Mouse (Mus musculus): ENCODE measurements around the gene Fcgrt. TPM values are rescaled to one million over a fixed set of nuclear protein-coding genes. Genes with fewer than 3 reads are reported as not detected.

Fcgrt gene
- 30.4 to 37.3 TPM (median 33.5 TPM) in 4 replicates for total RNA-seq (2023; ENCODE audit: inconsistent age)

DNA sequence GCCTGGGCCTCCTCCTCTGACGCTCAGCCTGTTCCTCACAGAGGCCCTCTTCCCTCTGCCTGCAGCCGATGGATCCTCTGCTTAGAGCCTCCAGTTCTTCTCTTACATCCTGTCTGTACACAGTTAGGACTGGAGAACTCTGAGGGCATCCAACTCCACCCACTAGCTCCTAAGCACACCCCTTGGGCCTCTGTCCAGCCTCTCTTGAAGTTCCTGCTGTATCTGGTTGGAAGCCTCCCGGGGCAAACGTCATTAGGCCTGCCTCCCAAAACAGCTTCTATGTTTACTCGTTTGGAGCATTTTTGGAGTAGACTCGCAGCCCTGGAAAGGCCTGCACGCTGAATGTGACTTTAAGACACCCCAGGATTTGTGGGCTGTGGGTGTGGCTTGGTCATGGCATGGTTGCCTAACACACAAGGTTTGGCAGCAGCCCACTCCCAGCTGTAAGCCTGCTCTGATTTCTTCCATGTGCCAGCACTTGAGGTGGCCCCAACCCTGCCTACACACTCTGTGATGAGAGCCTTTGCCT lies at the start of gene Fcgrt:
TSS of gene Fcgrt (minus strand) at position 200 of the 529 bp plus-strand sequence.

DNA sequence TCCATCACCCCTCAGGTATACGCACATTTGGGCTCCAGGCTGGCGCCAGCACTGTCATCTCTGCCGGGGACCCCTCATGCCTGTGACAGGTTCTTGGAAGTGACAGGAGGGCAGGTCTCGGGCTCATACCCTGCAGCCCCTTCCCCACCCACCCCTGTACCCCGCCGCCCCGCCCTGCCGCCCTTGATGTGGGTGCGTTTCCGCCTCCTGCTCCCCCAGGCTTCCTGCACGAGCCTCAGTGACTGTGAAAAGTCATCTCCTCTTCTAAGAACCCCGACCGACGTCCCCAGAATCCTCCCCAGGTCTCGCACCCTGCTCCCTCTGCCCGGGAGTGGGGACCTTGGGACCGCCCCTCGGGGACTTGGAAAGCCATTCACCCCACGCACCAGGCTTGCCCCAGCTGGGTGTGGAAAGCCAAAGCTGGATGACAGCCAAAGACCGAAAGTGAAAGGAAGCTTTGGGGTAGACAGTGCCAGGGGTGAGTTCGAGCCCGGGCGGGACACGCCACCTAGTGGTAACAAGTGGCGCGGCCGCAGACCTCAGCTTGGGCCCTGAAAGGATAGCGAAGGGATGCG lies 32.4 kb upstream of the Fcgrt start, which contains the start of the genes Gm45713 and Flt3l:
TSS of gene Gm45713 (minus strand) at position 239 of the 575 bp plus-strand sequence.
TSS of gene Flt3l (minus strand) at position 440 of the 575 bp plus-strand sequence.

DNA sequence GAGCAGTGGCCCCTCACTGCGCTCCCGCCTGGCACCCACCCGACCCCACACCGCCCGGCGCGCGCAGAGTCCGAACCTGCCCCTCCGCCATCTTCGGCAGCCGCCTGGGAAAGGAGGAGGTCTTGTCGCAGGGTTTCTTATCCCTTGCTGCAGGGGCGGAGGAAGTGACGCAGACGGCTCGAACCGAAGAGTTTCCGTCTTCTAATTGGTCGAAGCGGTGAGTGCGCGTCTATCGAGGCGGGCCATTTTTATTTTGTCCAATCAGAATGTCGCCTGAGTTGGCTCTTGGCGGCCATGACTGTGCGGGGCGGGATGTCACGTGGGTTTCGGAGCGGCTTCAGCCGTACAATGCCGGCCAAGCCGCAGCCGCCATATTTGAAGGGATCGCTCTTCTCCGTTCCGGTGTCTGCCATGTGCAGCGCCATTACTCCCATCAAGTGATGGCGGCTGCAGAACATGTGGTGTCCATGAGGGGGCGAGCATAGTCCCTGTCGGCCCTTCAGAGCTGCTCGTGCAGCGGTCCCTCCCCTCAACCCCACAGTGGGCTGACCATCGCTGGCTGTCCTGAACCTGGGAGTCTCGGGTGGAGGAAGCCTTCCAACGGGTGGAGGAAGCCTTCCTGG lies 25.1 kb upstream of the Fcgrt start, which contains the start of gene Rpl13a:
TSS of gene Rpl13a (minus strand) at position 138 of the 623 bp plus-strand sequence.

DNA sequence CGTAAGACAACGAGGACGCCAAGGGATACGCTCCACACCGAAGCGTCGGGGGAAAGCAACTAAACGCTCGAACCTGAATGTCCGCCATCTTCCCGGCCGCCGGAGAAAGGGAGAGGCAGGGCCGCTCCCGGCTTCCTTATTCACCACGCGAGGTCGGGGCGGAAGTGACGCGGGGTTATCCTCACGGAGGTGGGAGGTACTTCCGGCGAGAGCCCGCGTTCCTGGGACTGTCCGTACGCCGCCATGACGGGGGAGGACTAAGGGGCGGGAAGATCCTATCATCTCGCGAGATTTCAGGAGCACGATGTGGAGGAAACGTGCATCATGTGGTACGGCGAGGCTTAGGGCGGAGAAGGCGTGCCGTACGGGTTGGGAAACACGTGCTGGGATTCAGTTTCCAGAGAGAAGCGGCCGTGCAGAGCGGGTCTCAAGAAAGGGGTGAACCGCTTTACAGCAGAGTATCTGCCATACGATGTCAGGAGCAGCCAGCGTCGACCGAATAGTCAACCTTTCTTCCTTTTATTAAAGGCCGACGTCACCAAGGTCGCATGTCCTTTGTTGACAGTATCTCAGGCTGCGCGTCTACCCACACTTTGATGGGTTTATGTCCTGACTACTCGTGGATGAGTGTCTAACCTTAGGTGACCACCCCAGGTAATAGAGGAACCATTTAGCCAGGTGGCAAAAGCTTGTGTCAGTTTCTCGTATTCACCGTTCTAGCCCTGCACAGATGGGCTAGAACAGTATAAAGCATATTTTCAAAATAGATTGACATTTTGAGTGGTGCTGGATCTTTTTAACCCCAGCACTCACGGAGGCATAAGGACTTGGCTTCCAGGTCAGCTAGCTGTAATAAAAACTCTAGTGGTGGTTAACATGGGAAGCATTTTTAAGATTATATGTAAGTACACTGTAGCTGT lies 20.8 kb upstream of the Fcgrt start, which contains the start of gene Rps11:
TSS of gene Rps11 (minus strand) at position 216 of the 920 bp plus-strand sequence.

DNA sequence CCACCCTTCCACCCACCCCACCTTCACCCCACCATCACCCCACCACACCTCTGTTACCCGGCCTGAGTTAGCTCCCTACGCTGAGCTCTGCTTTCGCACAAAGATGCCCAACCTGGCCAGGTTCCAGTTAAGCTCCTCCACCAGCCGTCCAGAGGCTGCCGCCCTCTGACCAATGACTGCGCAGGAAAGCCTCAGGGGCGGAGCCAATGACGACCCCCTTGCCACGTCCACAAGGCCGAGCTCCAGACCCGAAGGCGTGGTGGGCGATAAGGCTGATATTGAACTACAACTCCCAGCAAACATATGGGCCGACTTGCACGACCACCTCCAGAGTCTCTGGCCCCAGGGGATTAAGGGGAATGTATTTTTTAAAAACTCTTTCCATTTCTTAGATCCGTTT lies 11.6 kb downstream of the Fcgrt start, which contains the start of gene Rcn3:
TSS of gene Rcn3 (minus strand) at position 174 of the 400 bp plus-strand sequence.

DNA sequence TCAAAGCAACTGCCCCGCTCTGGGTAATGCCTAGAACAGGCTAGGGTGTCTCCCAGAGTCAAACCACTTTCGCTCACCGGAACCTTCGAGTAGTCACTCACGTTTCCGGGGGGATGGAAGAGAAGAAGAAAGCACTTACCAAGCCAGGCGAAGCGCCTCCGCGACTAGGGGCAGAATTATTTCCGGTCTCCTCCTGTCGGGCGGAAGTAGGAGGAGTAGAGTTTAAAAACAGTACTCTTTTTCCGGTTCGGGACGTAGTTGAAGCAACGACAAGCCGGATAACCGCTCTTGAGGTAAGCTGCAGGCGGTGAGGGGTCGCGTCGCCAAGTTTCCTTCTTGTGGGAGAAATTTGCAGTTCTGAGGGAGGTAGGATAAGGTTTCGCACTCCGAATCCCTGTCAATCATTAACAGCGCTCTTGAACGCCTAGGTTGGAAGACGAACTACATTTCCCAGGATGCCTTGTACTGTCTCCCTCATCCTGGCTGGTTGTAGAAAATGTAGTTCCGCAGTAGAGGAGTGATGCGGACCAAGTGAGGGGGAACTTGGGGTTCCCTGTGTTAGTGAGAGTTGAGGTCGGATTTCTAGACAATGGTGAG lies 41.3 kb downstream of the Fcgrt start, which contains the start of the genes Nosip and Prrg2:
TSS of gene Nosip (plus strand) at position 191 of the 597 bp plus-strand sequence.
TSS of gene Prrg2 (minus strand) at position 439 of the 597 bp plus-strand sequence.

DNA sequence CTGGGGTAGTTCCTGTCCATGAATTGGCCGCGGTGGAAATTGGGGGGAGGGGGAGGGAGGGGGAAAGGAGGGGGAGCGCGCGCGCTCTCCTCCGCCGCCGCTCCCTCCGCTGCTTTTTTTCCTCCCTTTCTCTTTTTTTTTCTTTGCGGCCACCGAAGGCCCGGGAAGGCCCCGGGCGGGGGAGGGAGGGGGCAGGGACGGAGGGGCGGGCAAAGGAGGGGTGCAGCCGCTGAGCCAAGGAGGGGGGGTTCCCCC lies 50.9 kb downstream of the Fcgrt start, which contains the start of gene Prr12:
TSS of gene Prr12 (minus strand) at position 20 of the 255 bp plus-strand sequence.

Other genes starting within 250 kb of the Fcgrt start
- gene Pnkp, start 246.7 kb downstream of the Fcgrt start, total RNA-seq (2023; ENCODE audit: inconsistent age) = 63.0 to 75.3 TPM (median 65.8 TPM) in 4 replicates
- 12.0 to 16.6 TPM (median 14.8 TPM) in 4 replicates for gene Ptov1, start 234.1 kb downstream of the Fcgrt start, total RNA-seq (2023; ENCODE audit: inconsistent age)
- gene Med25, start 211.1 kb downstream of the Fcgrt start, total RNA-seq (2023; ENCODE audit: inconsistent age) = 61.5 to 68.3 TPM (median 66.0 TPM) in 4 replicates
- 27.8 to 31.0 TPM (median 29.5 TPM) in 4 replicates for gene Fuz, start 207.8 kb downstream of the Fcgrt start, total RNA-seq (2023; ENCODE audit: inconsistent age)
- gene Ap2a1, start 174.4 kb downstream of the Fcgrt start, total RNA-seq (2023; ENCODE audit: inconsistent age) = 75.4 to 97.5 TPM (median 90.4 TPM) in 4 replicates
- gene Tsks, start 160.6 kb downstream of the Fcgrt start, total RNA-seq (2023; ENCODE audit: inconsistent age) = not detected in 4 replicates
- not detected in 4 replicates for gene Cpt1c, start 129.0 kb downstream of the Fcgrt start, total RNA-seq (2023; ENCODE audit: inconsistent age)
- 128 to 149 TPM (median 145 TPM) in 4 replicates for gene Prmt1, start 117.3 kb downstream of the Fcgrt start, total RNA-seq (2023; ENCODE audit: inconsistent age)
- gene Irf3, start 106.2 kb downstream of the Fcgrt start, total RNA-seq (2023; ENCODE audit: inconsistent age) = 166 to 184 TPM (median 173 TPM) in 4 replicates
- gene Bcl2l12, start 105.1 kb downstream of the Fcgrt start, total RNA-seq (2023; ENCODE audit: inconsistent age) = 28.2 to 38.2 TPM (median 30.9 TPM) in 4 replicates
- 96.2 to 104 TPM (median 99.7 TPM) in 4 replicates for gene Scaf1, start 87.5 kb downstream of the Fcgrt start, total RNA-seq (2023; ENCODE audit: inconsistent age)
- gene Rras, start 85.9 kb downstream of the Fcgrt start, total RNA-seq (2023; ENCODE audit: inconsistent age) = 13.0 to 15.4 TPM (median 14.8 TPM) in 4 replicates
- 69.6 to 74.4 TPM (median 71.7 TPM) in 4 replicates for gene Prr12, start 51.0 kb downstream of the Fcgrt start, total RNA-seq (2023; ENCODE audit: inconsistent age)
- 55.5 to 60.4 TPM (median 57.4 TPM) in 4 replicates for gene Nosip, start 41.4 kb downstream of the Fcgrt start, total RNA-seq (2023; ENCODE audit: inconsistent age)
- gene Prrg2, start 41.2 kb downstream of the Fcgrt start, total RNA-seq (2023; ENCODE audit: inconsistent age) = 3.5 to 5.4 TPM (median 3.8 TPM) in 4 replicates
- gene Rcn3, start 11.6 kb downstream of the Fcgrt start, total RNA-seq (2023; ENCODE audit: inconsistent age) = 2.0 to 5.7 TPM (median 3.9 TPM) in 4 replicates
- 2,358 to 2,650 TPM (median 2,499 TPM) in 4 replicates for gene Rps11, start 20.6 kb upstream of the Fcgrt start, total RNA-seq (2023; ENCODE audit: inconsistent age)
- gene Rpl13a, start 24.9 kb upstream of the Fcgrt start, total RNA-seq (2023; ENCODE audit: inconsistent age) = 4,140 to 4,660 TPM (median 4,377 TPM) in 4 replicates
- gene Gm45713, start 32.4 kb upstream of the Fcgrt start, total RNA-seq (2023; ENCODE audit: inconsistent age) = 0.87 TPM in 1 of 4 replicates, not detected in the others
- gene Flt3l, start 32.6 kb upstream of the Fcgrt start, total RNA-seq (2023; ENCODE audit: inconsistent age) = 70.7 to 77.9 TPM (median 74.1 TPM) in 4 replicates
- 46.7 to 53.9 TPM (median 51.0 TPM) in 4 replicates for gene Pih1d1, start 50.5 kb upstream of the Fcgrt start, total RNA-seq (2023; ENCODE audit: inconsistent age)
- 100 to 121 TPM (median 116 TPM) in 4 replicates for gene Aldh16a1, start 50.7 kb upstream of the Fcgrt start, total RNA-seq (2023; ENCODE audit: inconsistent age)
- gene Slc17a7, start 60.1 kb upstream of the Fcgrt start, total RNA-seq (2023; ENCODE audit: inconsistent age) = not detected in 4 replicates
- gene Gfy, start 75.7 kb upstream of the Fcgrt start, total RNA-seq (2023; ENCODE audit: inconsistent age) = not detected in 4 replicates
- gene Pth2, start 77.1 kb upstream of the Fcgrt start, total RNA-seq (2023; ENCODE audit: inconsistent age) = not detected in 4 replicates
- gene Ccdc155, start 101.0 kb upstream of the Fcgrt start, total RNA-seq (2023; ENCODE audit: inconsistent age) = 0.54 to 1.1 TPM (median 0.78 TPM) in 4 replicates
- 1.3 to 2.7 TPM (median 2.0 TPM) in 3 of 4 replicates, not detected in the other for gene Dkkl1, start 108.3 kb upstream of the Fcgrt start, total RNA-seq (2023; ENCODE audit: inconsistent age)
- not detected in 4 replicates for gene Tead2, start 111.9 kb upstream of the Fcgrt start, total RNA-seq (2023; ENCODE audit: inconsistent age)
- 1,683 to 1,834 TPM (median 1,832 TPM) in 4 replicates for gene Cd37, start 135.3 kb upstream of the Fcgrt start, total RNA-seq (2023; ENCODE audit: inconsistent age)
- gene Slc6a16, start 137.2 kb upstream of the Fcgrt start, total RNA-seq (2023; ENCODE audit: inconsistent age) = not detected in 4 replicates
- 0.51 to 0.64 TPM (median 0.60 TPM) in 4 replicates for gene Slc6a21, start 173.7 kb upstream of the Fcgrt start, total RNA-seq (2023; ENCODE audit: inconsistent age)
- 5.9 to 13.0 TPM (median 9.1 TPM) in 4 replicates for gene Trpm4, start 229.9 kb upstream of the Fcgrt start, total RNA-seq (2023; ENCODE audit: inconsistent age)
- gene Hrc, start 231.4 kb upstream of the Fcgrt start, total RNA-seq (2023; ENCODE audit: inconsistent age) = not detected in 4 replicates

Measured in B cell, adult (primary cell).